Mouse (Mus musculus) heart, postnatal 0 days (tissue): ENCODE measurements around the gene Fam83f.

Source experiments
- CTCF ChIP-seq: IDR thresholded peaks from 2 replicates; pipeline ENCODE4 v1.5.1; 2016; ENCODE audit warnings: antibody characterized with exemption, control low read depth, low read depth
- EP300 ChIP-seq: IDR thresholded peaks from 2 replicates; pipeline ENCODE4 v1.6.1; 2016; ENCODE audit warnings: antibody characterized with exemption, low read depth

DNA sequence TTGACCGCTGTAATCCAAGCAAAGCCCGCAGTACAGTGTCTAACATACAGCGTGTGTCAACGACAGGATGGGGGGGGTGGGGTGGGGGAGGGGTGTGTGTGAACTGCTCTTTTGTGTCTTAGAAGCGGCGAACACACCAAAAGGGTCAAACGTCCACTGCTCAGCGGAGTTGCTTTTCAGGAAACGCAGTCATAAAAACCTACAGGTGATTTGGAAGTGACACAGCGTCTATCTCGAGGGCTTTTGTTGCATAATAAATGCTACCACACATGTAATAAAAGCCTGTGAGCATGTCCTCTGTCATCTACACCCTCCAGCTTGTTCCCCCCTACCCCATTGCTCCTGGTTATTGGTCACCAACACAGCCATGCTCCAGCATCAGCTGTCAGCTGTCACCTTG, 34.9 kb downstream of the Fam83f start:
- TF ChIP-seq CTCF (no peak), EP300 (no peak)
